Comparison of ENCODE assay signal across 12 mouse cellular contexts in genomic region chr12:15768536-15768935, GRCm38 (mm10). TPM values are rescaled to one million over a fixed set of nuclear protein-coding genes. Genes with fewer than 3 reads are reported as not detected.
A peak's percentile ranks its signal among the peaks of the same experiment; 100 is the strongest.
DNase-seq lines count a peak whose midpoint lies in the region.
"Had no signal": no experiment of that assay in that cellular context is flagged by ENCODE, and none has a peak within 500 bp of the region (broad histone marks: within the 10 kb centered on the region; RNA-seq: fewer than 3 reads in every experiment).

No protein-coding gene starts in this region.

- H3K27ac ChIP-seq in midbrain, embryonic 10.5 days (replicated peaks), result no peak overlapping the region
- H3K27ac ChIP-seq: embryonic facial prominence, embryonic 15.5 days; heart, embryonic 15.5 days; hindbrain, embryonic 13.5 days had no signal

- 91% methylated on average over 3 of the region's 3 CpGs for WGBS in midbrain, embryonic 10.5 days

- H3K36me3 ChIP-seq in midbrain, embryonic 10.5 days, result no peaks in the 10 kb centered on the region
- H3K36me3 ChIP-seq: embryonic facial prominence, embryonic 15.5 days; heart, embryonic 15.5 days; hindbrain, embryonic 13.5 days had no signal

- H3K4me3 ChIP-seq in midbrain, embryonic 10.5 days, result no peak overlapping the region
- H3K4me3 ChIP-seq: embryonic facial prominence, embryonic 15.5 days; heart, embryonic 15.5 days; hindbrain, embryonic 13.5 days had no signal

- no peaks in the 10 kb centered on the region for H3K9me3 ChIP-seq in midbrain, embryonic 10.5 days (replicated peaks)
- H3K9me3 ChIP-seq: embryonic facial prominence, embryonic 15.5 days; heart, embryonic 15.5 days; hindbrain, embryonic 13.5 days had no signal

- DNase-seq in layer of hippocampus, adult 11-12 months (ENCODE audit: low spot score), result peak; percentile 49
- no peak for DNase-seq in layer of hippocampus, postnatal 10 days (ENCODE audit: low spot score in 2 of 2)
- peak; percentile 47 for DNase-seq in fat pad, adult 2 months (ENCODE audit: extremely low read depth, low read depth, low spot score)
- DNase-seq in layer of hippocampus, adult 8-10 months (ENCODE audit: low spot score in 2 of 2), result peak; percentile 61 to 62
- peak; percentile 38 for DNase-seq in skeletal muscle tissue, adult 2 months (ENCODE audit: low read depth, low spot score)
- DNase-seq in midbrain, embryonic 10.5 days (ENCODE audit: low spot score), result no peak
- DNase-seq in thymus, postnatal 36 days, result no peak
- DNase-seq: adrenal gland, postnatal 10 days; kidney, adult 8-10 months had no signal

- no peaks in the 10 kb centered on the region for H3K27me3 ChIP-seq in midbrain, embryonic 10.5 days (ENCODE audit: low read depth, poor library complexity, severe bottlenecking)
- H3K27me3 ChIP-seq: embryonic facial prominence, embryonic 15.5 days; heart, embryonic 15.5 days; hindbrain, embryonic 13.5 days had no signal

- H3K4me1 ChIP-seq in midbrain, embryonic 10.5 days, result peaks cover 15% of the 10 kb centered on the region
- H3K4me1 ChIP-seq: embryonic facial prominence, embryonic 15.5 days; hindbrain, embryonic 13.5 days had no signal

RNA-seq across cellular contexts. Expression of gene Trib2, which starts 48.2 kb away (rescaled TPM):
- total RNA-seq in layer of hippocampus, postnatal 10 days (2021), result 10 to 100 TPM; 71.6 to 72.5 TPM
- 10 to 100 TPM; 27.4 to 35.4 (median 30.8) TPM for total RNA-seq in layer of hippocampus, adult 8-10 months (2022)
- polyA plus RNA-seq in midbrain, embryonic 10.5 days (2016; fragmentation: Nextera tagmentation; extraction: Ambion mirVana), result 46.5 and 59.2 TPM in 2 replicates

Comparison
In these comparisons a context has a peak if more than half of its experiments do, and no peak if none do; other contexts are left out.
1. DNase-seq: peak in layer of hippocampus, adult 11-12 months (single experiment), fat pad, adult 2 months (single experiment), layer of hippocampus, adult 8-10 months (2 of 2) and skeletal muscle tissue, adult 2 months (single experiment); none in layer of hippocampus, postnatal 10 days (0 of 2), midbrain, embryonic 10.5 days (single experiment) and thymus, postnatal 36 days (0 of 2).